Mouse (Mus musculus): ENCODE measurements at regions not wholly inside any gene's neighbourhood (a gene's known extent, or its start where the extent isn't known, plus 50 kb on each side); places are given as distances from the start of the nearest gene placed in this dataset.
A peak's percentile ranks its signal among the peaks of the same experiment; 100 is the strongest.

GRCm38 (mm10) chr11:25423186-25423585 is 787.4 kb downstream of the 5730522E02Rik start:
- Histone ChIP-seq H3K4me2 (no peak overlapping the region), H3K4me1 (no peaks in the 10 kb centered on the region), H3K9me3 (replicated peaks) (no peaks in the 10 kb centered on the region), H3K36me3 (no peaks in the 10 kb centered on the region), H3K27me3 (no peaks in the 10 kb centered on the region), H3K27ac (no peak overlapping the region), H3K9ac (no peak overlapping the region), H3K4me3 (replicated peaks) (no peak overlapping the region)
- 93% methylated on average over 4 of the region's 4 CpGs for WGBS
- ATAC-seq (replicated peaks; ENCODE audit: low FRiP score) = no peak

GRCm38 (mm10) chr11:25421486-25421885 is 789.1 kb downstream of the 5730522E02Rik start:
- Histone ChIP-seq H3K36me3 (no peaks in the 10 kb centered on the region), H3K27ac (no peak overlapping the region), H3K4me1 (no peaks in the 10 kb centered on the region), H3K4me2 (no peak overlapping the region), H3K9ac (no peak overlapping the region), H3K27me3 (no peaks in the 10 kb centered on the region), H3K9me3 (replicated peaks) (no peaks in the 10 kb centered on the region), H3K4me3 (replicated peaks) (no peak overlapping the region)
- ATAC-seq (replicated peaks; ENCODE audit: low FRiP score) = no peak

- no peaks in the 10 kb centered on the region for H3K4me1 ChIP-seq
- H3K27me3 ChIP-seq = no peaks in the 10 kb centered on the region
- 85% methylated on average over 4 of the region's 4 CpGs for WGBS
- ATAC-seq (replicated peaks; ENCODE audit: low FRiP score) = no peak
- no peak overlapping the region for H3K4me3 ChIP-seq (replicated peaks)
- no peak overlapping the region for H3K4me2 ChIP-seq
- H3K36me3 ChIP-seq = no peaks in the 10 kb centered on the region
- H3K27ac ChIP-seq = no peak overlapping the region
- H3K9ac ChIP-seq = no peak overlapping the region
- H3K9me3 ChIP-seq (replicated peaks) = no peaks in the 10 kb centered on the region
Observed at GRCm38 (mm10) chr11:25410403-25411090, 800.0 kb downstream of the 5730522E02Rik start.

- Histone ChIP-seq H3K36me3 (no peaks in the 10 kb centered on the region), H3K4me1 (no peaks in the 10 kb centered on the region), H3K9ac (no peak overlapping the region), H3K27me3 (no peaks in the 10 kb centered on the region), H3K27ac (no peak overlapping the region), H3K4me3 (replicated peaks) (no peak overlapping the region), H3K9me3 (replicated peaks) (no peaks in the 10 kb centered on the region), H3K4me2 (no peak overlapping the region)
- ATAC-seq (replicated peaks; ENCODE audit: low FRiP score) = no peak
- WGBS = 64% methylated on average over 2 of the region's 2 CpGs
Observed at GRCm38 (mm10) chr11:25391649-25392048, 818.9 kb downstream of the 5730522E02Rik start.

- no peaks in the 10 kb centered on the region for H3K36me3 ChIP-seq
- WGBS = 91% methylated on average over 2 of the region's 2 CpGs
- no peak overlapping the region for H3K27ac ChIP-seq
- H3K9ac ChIP-seq = no peak overlapping the region
- ATAC-seq (replicated peaks; ENCODE audit: low FRiP score) = no peak
- no peak overlapping the region for H3K4me2 ChIP-seq
- H3K9me3 ChIP-seq (replicated peaks) = no peaks in the 10 kb centered on the region
- H3K4me1 ChIP-seq = no peaks in the 10 kb centered on the region
- no peak overlapping the region for H3K4me3 ChIP-seq (replicated peaks)
- H3K27me3 ChIP-seq = no peaks in the 10 kb centered on the region
Observed at GRCm38 (mm10) chr11:25367111-25367510, 843.5 kb downstream of the 5730522E02Rik start.

GRCm38 (mm10) chr11:25365433-25365832 is 845.1 kb downstream of the 5730522E02Rik start:
- Histone ChIP-seq H3K27me3 (no peaks in the 10 kb centered on the region), H3K27ac (no peak overlapping the region), H3K36me3 (no peaks in the 10 kb centered on the region), H3K9ac (no peak overlapping the region), H3K9me3 (replicated peaks) (no peaks in the 10 kb centered on the region), H3K4me1 (no peaks in the 10 kb centered on the region), H3K4me2 (no peak overlapping the region), H3K4me3 (replicated peaks) (no peak overlapping the region)
- WGBS = 53% methylated on average over 6 of the region's 6 CpGs
- ATAC-seq (replicated peaks; ENCODE audit: low FRiP score) = no peak

GRCm38 (mm10) chr11:25359723-25360122 is 850.8 kb downstream of the 5730522E02Rik start:
- Histone ChIP-seq H3K27ac (no peak overlapping the region), H3K9me3 (replicated peaks) (no peaks in the 10 kb centered on the region), H3K4me3 (replicated peaks) (no peak overlapping the region), H3K36me3 (no peaks in the 10 kb centered on the region), H3K4me1 (peaks cover 12% of the 10 kb centered on the region), H3K9ac (no peak overlapping the region), H3K4me2 (no peak overlapping the region), H3K27me3 (no peaks in the 10 kb centered on the region)
- 85% methylated on average over 1 of the region's 1 CpGs for WGBS
- no peak for ATAC-seq (replicated peaks; ENCODE audit: low FRiP score)

- H3K4me2 ChIP-seq = peak overlapping the region; percentile 60
- 26% methylated on average over 10 of the region's 10 CpGs for WGBS
- peaks cover 12% of the 10 kb centered on the region for H3K4me1 ChIP-seq
- peak overlapping the region; percentile 33; the same call in 1 of the 2 replicates for H3K4me3 ChIP-seq (replicated peaks)
- H3K27ac ChIP-seq = no peak overlapping the region
- no peaks in the 10 kb centered on the region for H3K36me3 ChIP-seq
- no peaks in the 10 kb centered on the region for H3K9me3 ChIP-seq (replicated peaks)
- H3K27me3 ChIP-seq = no peaks in the 10 kb centered on the region
- H3K9ac ChIP-seq = no peak overlapping the region
- ATAC-seq (replicated peaks; ENCODE audit: low FRiP score) = no peak
Observed at GRCm38 (mm10) chr11:25357717-25358411, 852.7 kb downstream of the 5730522E02Rik start.

- no peak overlapping the region for H3K27ac ChIP-seq
- peaks cover 12% of the 10 kb centered on the region for H3K4me1 ChIP-seq
- WGBS = 10% methylated on average over 19 of the region's 19 CpGs
- no peaks in the 10 kb centered on the region for H3K9me3 ChIP-seq (replicated peaks)
- H3K9ac ChIP-seq = no peak overlapping the region
- peak; percentile 79; the same call in 1 of the 2 replicates for ATAC-seq (replicated peaks; ENCODE audit: low FRiP score)
- H3K4me3 ChIP-seq (replicated peaks) = peak overlapping the region; percentile 33
- no peaks in the 10 kb centered on the region for H3K27me3 ChIP-seq
- peak overlapping the region; percentile 60 for H3K4me2 ChIP-seq
- no peaks in the 10 kb centered on the region for H3K36me3 ChIP-seq
Observed at GRCm38 (mm10) chr11:25356671-25357586, 853.6 kb downstream of the 5730522E02Rik start.

GRCm38 (mm10) chr11:25335667-25336066 is 874.9 kb downstream of the 5730522E02Rik start:
- WGBS = 61% methylated on average over 2 of the region's 2 CpGs
- Histone ChIP-seq H3K9me3 (replicated peaks) (no peaks in the 10 kb centered on the region), H3K4me3 (replicated peaks) (no peak overlapping the region), H3K36me3 (no peaks in the 10 kb centered on the region), H3K27ac (no peak overlapping the region), H3K9ac (no peak overlapping the region), H3K27me3 (no peaks in the 10 kb centered on the region), H3K4me2 (no peak overlapping the region), H3K4me1 (no peaks in the 10 kb centered on the region)
- ATAC-seq (replicated peaks; ENCODE audit: low FRiP score) = no peak

- no peak overlapping the region for H3K4me3 ChIP-seq (replicated peaks)
- WGBS = 63% methylated on average over 4 of the region's 4 CpGs
- H3K4me2 ChIP-seq = no peak overlapping the region
- H3K9me3 ChIP-seq (replicated peaks) = no peaks in the 10 kb centered on the region
- no peaks in the 10 kb centered on the region for H3K36me3 ChIP-seq
- no peaks in the 10 kb centered on the region for H3K4me1 ChIP-seq
- H3K27ac ChIP-seq = no peak overlapping the region
- H3K27me3 ChIP-seq = no peaks in the 10 kb centered on the region
- no peak for ATAC-seq (replicated peaks; ENCODE audit: low FRiP score)
- no peak overlapping the region for H3K9ac ChIP-seq
Observed at GRCm38 (mm10) chr11:25330696-25331095, 879.9 kb downstream of the 5730522E02Rik start.

- Histone ChIP-seq H3K4me2 (no peak overlapping the region), H3K9ac (no peak overlapping the region), H3K36me3 (no peaks in the 10 kb centered on the region), H3K27ac (no peak overlapping the region), H3K27me3 (no peaks in the 10 kb centered on the region), H3K4me3 (replicated peaks) (no peak overlapping the region), H3K4me1 (no peaks in the 10 kb centered on the region), H3K9me3 (replicated peaks) (no peaks in the 10 kb centered on the region)
- no peak for ATAC-seq (replicated peaks; ENCODE audit: low FRiP score)
Observed at GRCm38 (mm10) chr11:25322426-25322825, 888.1 kb downstream of the 5730522E02Rik start.

Data from kidney, embryonic 15.5 days (tissue).